Mouse (Mus musculus): ENCODE results near the gene Mat2b. TPM values are rescaled to one million over a fixed set of nuclear protein-coding genes. Genes with fewer than 3 reads are reported as not detected.

The Mat2b gene
- polyA plus RNA-seq, 1 experiment from 2014 or later, result 139 TPM

DNA sequence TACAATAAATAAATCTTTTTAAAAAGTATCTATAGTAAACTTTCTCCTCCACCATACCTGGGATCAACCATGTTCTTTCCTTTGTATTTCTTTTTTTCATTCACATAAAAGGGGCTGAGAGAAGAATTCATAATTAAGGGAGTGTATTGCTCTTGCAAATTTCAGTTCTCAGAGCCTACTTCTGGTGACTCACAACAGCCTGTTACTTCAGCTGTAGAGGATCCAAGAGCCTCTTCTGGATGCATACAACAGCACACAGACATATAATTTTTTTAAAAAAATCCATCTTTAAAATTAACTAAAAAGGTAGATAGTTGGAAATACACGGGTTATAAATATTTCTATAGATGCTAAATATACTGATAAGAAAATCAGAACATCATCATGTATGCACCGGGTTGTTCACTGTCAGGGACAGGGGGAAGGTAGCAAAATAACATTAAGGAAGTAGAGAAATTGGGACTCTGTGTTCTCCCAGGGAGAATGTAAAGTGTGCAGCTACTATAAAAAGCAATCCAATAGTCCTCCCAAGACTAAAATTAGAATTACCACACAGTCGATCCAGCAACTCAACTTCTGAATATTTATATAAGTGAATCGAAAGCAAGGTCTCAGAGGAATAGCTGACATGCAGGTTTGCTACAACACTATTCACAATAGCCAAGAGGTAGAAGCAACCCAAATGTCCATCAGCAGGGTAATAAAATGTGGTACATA, 19.8 kb downstream of the Mat2b start:
- no peak for DNase-seq (ENCODE audit: low spot score)

DNA sequence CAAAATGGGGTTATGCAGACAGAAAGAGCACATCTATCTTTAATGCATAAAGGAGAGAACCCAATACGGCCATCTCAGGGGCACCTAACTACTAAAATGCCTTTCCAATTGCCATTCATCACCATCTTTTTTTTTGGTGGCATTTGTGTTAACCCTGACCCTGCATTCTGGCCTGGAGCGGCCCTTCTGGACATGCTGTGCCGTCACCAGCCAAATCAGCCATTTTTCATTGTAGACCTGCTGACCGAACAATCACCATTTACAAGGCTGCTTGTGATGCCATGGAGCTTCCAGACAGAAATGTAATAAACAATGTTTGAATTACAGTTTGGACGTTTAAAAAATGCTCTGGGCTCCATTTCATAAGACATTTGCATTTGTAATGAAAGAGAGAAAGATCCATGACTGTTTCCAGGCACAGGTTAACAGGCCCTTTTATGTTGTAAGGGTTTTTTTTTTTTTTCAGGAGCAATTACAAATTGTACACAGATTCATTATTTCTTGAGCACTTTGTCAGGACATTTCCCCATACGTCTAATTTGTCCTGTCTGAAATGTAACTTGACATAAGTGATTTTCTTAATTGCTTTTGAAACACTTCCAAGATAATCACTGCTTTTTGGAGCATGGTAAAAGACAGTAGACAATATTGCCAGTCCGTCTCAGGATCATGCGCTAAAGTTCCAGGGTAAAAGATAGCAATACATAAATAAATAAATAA, 45.1 kb downstream of the Mat2b start:
- DNase-seq (ENCODE audit: low spot score), result no peak

DNA sequence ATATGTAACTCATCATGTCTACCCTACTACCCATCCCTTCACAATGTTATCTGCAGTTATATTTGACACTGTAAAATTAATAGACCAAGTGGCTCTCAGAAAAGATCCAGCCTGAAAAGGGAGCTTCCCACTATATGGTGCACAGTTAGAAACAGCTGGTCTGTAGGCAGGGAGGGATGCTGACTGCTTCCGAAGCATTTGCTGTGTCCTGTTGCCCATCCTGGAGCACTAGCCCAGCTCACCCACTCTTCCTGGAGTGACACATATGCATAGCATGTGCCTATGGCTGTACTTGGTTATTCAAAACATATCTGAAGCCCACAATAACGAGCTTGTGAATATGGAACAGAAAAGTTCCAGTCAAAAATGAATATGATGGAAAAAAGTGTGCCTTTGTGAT, 47.8 kb downstream of the Mat2b start:
- DNase-seq (ENCODE audit: low spot score), result no peak

Other genes with a start within 250 kb of the Mat2b start
- gene Hmmr, start 38.2 kb upstream of the Mat2b start, polyA plus RNA-seq (2015; fragmentation: Nextera tagmentation; extraction: Ambion mirVana), result 47.1 and 51.6 TPM in 2 replicates
- 144 and 146 TPM in 2 replicates for gene Nudcd2, start 38.5 kb upstream of the Mat2b start, polyA plus RNA-seq (2015; fragmentation: Nextera tagmentation; extraction: Ambion mirVana)
- 49.5 and 53.0 TPM in 2 replicates for gene Ccng1, start 60.1 kb upstream of the Mat2b start, polyA plus RNA-seq (2015; fragmentation: Nextera tagmentation; extraction: Ambion mirVana)

Measured in thymus, postnatal 0 days (tissue).